Mouse (Mus musculus): ENCODE data around the gene C2cd6.

DNA sequence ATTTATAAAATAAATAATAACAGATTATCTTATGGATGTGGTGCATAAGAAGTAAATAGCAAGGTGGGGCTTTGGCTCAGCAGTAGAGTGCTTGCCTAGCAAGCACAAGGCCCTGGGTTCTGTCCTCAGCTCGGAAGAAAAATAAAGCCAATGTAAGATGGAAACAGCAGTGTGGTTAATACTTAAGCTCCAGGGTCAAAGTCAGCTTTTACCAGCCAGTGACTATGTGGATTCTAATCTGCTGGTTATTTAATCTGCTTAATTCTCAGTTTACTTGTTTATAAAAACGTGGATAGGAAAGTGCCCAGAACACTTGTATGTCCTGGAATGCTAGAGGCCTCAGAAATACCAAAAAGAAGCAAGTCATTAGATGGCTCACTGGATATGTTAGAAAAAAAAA, 37.7 kb downstream of the C2cd6 start:
- no peak for TF ChIP-seq CTCF (conservative IDR thresholded peaks at IDR 0.05; ENCODE audit: low read length)
- TF ChIP-seq NANOG (IDR thresholded peaks at IDR 0.05; ENCODE audit: borderline replicate concordance, low read length), result no peak
